Comparison of ENCODE assay signal across 8 mouse cellular contexts in genomic region chr13:55471156-55471818, GRCm38 (mm10). TPM values are rescaled to one million over a fixed set of nuclear protein-coding genes. Genes with fewer than 3 reads are reported as not detected.
A peak's percentile ranks its signal among the peaks of the same experiment; 100 is the strongest.
DNase-seq lines count a peak whose midpoint lies in the region; ATAC-seq lines count a peak whose summit lies in the region.

No protein-coding gene starts in this region.

- H3K4me1 ChIP-seq in hindbrain, embryonic 12.5 days: peaks cover 82% of the 10 kb centered on the region

- peak overlapping the region; percentile 94 for H3K27ac ChIP-seq in hindbrain, embryonic 12.5 days

- ATAC-seq in frontal cortex, adult (ENCODE audit: low TSS enrichment): peak; percentile 17; the same call in 1 of the 2 replicates
- peak; percentile 53 for ATAC-seq in hindbrain, embryonic 12.5 days (ENCODE audit: low FRiP score)
- ATAC-seq in megakaryocyte progenitor cell, adult 5-6 weeks (replicated peaks; ENCODE audit: poor library complexity): peak; percentile 59

- WGBS in hindbrain, embryonic 12.5 days: under 1% methylated on average over 54 of the region's 54 CpGs

- H3K4me2 ChIP-seq in hindbrain, embryonic 12.5 days (replicated peaks): peak overlapping the region; percentile 98

- H3K9me3 ChIP-seq in hindbrain, embryonic 12.5 days (replicated peaks): no peaks in the 10 kb centered on the region

- peak overlapping the region; percentile 52 for H3K4me3 ChIP-seq in hindbrain, embryonic 12.5 days

- intact Hi-C loops in left cerebral cortex, postnatal 10 days (cut with DNase I): loop anchor here (2.0 kb wide), 1 partner anchor 50 kb away; no protein-coding TSS in a partner anchor

- peaks cover 5% of the 10 kb centered on the region; the same call in 1 of the 2 replicates for H3K27me3 ChIP-seq in hindbrain, embryonic 12.5 days

- DNase-seq in T-cell, adult 2 months (ENCODE audit: low spot score): peak; percentile 90
- peak; percentile 81 for DNase-seq in cerebellum, adult 9-10 months
- peak; percentile 79 to 91 for DNase-seq in left cerebral cortex, postnatal 10 days (ENCODE audit: extremely low spot score in 1 of 2, low spot score in 2 of 2)
- peak; percentile 84 for DNase-seq in right cerebral cortex, postnatal 14 days
- DNase-seq in yolk sac, embryonic 10.5 days (ENCODE audit: low spot score): peak; percentile 84

- H3K36me3 ChIP-seq in hindbrain, embryonic 12.5 days: peaks cover 29% of the 10 kb centered on the region

- H3K9ac ChIP-seq in hindbrain, embryonic 12.5 days: peak overlapping the region; percentile 83

RNA-seq across cellular contexts. Expression of gene Prr7, which starts 7.2 kb away (rescaled TPM):
- 1.1 and 1.5 TPM in 2 replicates for polyA plus RNA-seq in hindbrain, embryonic 12.5 days (2016; fragmentation: Nextera tagmentation; extraction: Ambion mirVana)
- total RNA-seq in left cerebral cortex, postnatal 10 days (2021): 100 to 1,000 TPM in 1 of 2 experiments, 10 to 100 TPM in 1; 91.9 to 103 TPM
- total RNA-seq in megakaryocyte progenitor cell, adult 5-6 weeks (2015): 0.72 and 1.7 TPM in 2 replicates
- total RNA-seq in megakaryocyte progenitor cell, adult 5-6 weeks (2017): 1.5 TPM in 2 replicates

RNA-seq across cellular contexts. Expression of gene Dbn1, which starts 16.6 kb away (rescaled TPM):
- polyA plus RNA-seq in hindbrain, embryonic 12.5 days (2016; fragmentation: Nextera tagmentation; extraction: Ambion mirVana): 585 and 628 TPM in 2 replicates
- total RNA-seq in left cerebral cortex, postnatal 10 days (2021): 100 to 1,000 TPM; 350 to 366 TPM
- total RNA-seq in megakaryocyte progenitor cell, adult 5-6 weeks (2015): 0.72 and 0.76 TPM in 2 replicates
- total RNA-seq in megakaryocyte progenitor cell, adult 5-6 weeks (2017): 2.3 and 2.7 TPM in 2 replicates

RNA-seq across cellular contexts. Expression of gene Grk6, which starts 26.4 kb away (rescaled TPM):
- polyA plus RNA-seq in hindbrain, embryonic 12.5 days (2016; fragmentation: Nextera tagmentation; extraction: Ambion mirVana): 48.9 and 54.4 TPM in 2 replicates
- 10 to 100 TPM; 70.6 to 73.0 TPM for total RNA-seq in left cerebral cortex, postnatal 10 days (2021)
- 51.7 and 52.6 TPM in 2 replicates for total RNA-seq in megakaryocyte progenitor cell, adult 5-6 weeks (2015)
- total RNA-seq in megakaryocyte progenitor cell, adult 5-6 weeks (2017): 81.7 and 88.6 TPM in 2 replicates

RNA-seq across cellular contexts. Expression of gene Pdlim7, which starts 42.2 kb away (rescaled TPM):
- polyA plus RNA-seq in hindbrain, embryonic 12.5 days (2016; fragmentation: Nextera tagmentation; extraction: Ambion mirVana): 154 and 158 TPM in 2 replicates
- total RNA-seq in left cerebral cortex, postnatal 10 days (2021): 10 to 100 TPM; 60.1 to 61.4 TPM
- total RNA-seq in megakaryocyte progenitor cell, adult 5-6 weeks (2015): 12.7 and 13.0 TPM in 2 replicates
- total RNA-seq in megakaryocyte progenitor cell, adult 5-6 weeks (2017): 5.3 and 5.9 TPM in 2 replicates

RNA-seq across cellular contexts. Expression of gene F12, which starts 44.7 kb away (rescaled TPM):
- 0.16 TPM in 1 of 2 replicates, not detected in the other for polyA plus RNA-seq in hindbrain, embryonic 12.5 days (2016; fragmentation: Nextera tagmentation; extraction: Ambion mirVana)
- total RNA-seq in left cerebral cortex, postnatal 10 days (2021): under 1 TPM; 0.58 to 0.87 TPM
- not detected in 2 replicates for total RNA-seq in megakaryocyte progenitor cell, adult 5-6 weeks (2015)
- not detected in 2 replicates for total RNA-seq in megakaryocyte progenitor cell, adult 5-6 weeks (2017)

Comparison
In these comparisons a context has a peak if more than half of its experiments do, and no peak if none do; other contexts are left out.
1. Peak in every context shown above with its lines: DNase-seq, ATAC-seq, H3K4me3 ChIP-seq and H3K27ac ChIP-seq.
2. RNA of gene Prr7, which starts 7.2 kb away (total RNA-seq): 91.9 to 103 TPM in left cerebral cortex, postnatal 10 days; 0.72 to 1.7 TPM in megakaryocyte progenitor cell, adult 5-6 weeks; every median in the first group is over 10 times any median in the second.
3. RNA of gene Dbn1, which starts 16.6 kb away (total RNA-seq): 350 to 366 TPM in left cerebral cortex, postnatal 10 days; 0.72 to 2.7 TPM in megakaryocyte progenitor cell, adult 5-6 weeks; every median in the first group is over 10 times any median in the second.